Mouse (Mus musculus): Measurements from ENCODE around the gene Scml4. TPM values are rescaled to one million over a fixed set of nuclear protein-coding genes. Genes with fewer than 3 reads are reported as not detected.

Scml4 gene
- polyA plus RNA-seq, 1 experiment from 2014 or later, result 1.6 TPM

DNA sequence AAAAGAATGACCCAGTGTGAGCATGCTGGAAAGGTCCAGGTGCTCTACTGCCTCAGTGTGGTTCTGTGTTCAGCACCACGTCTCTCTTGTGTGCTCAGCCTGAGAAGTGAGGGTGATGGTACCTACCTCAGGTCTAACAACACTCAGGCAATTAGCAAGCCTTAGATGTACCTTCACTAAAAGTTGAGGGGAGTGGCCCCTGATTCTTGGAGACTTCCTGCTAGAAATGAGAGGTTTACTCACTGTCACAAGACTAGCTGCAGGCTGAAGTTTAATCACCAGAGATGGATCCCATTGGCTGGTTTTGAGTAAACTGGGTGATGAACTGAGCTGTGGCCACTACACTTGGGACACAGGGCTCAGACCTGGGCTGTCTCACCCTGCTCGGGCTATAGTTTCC, 137.1 kb downstream of the Scml4 start:
- Histone ChIP-seq H3K9ac (ENCODE audit: low read depth, low read length) (no peak overlapping the region), H3K4me2 (ENCODE audit: low read depth, low read length) (no peak overlapping the region), H3K9me3 (ENCODE audit: control insufficient read depth, low read length) (no peaks in the 10 kb centered on the region), H3K4me1 (ENCODE audit: control insufficient read depth, insufficient read depth, low read length) (peaks cover 27% of the 10 kb centered on the region), H3K36me3 (ENCODE audit: control insufficient read depth, insufficient read depth, low read length) (no peaks in the 10 kb centered on the region), H3K27me3 (replicated peaks; ENCODE audit: control insufficient read depth, insufficient read depth, low read length) (no peaks in the 10 kb centered on the region), H3K27ac (replicated peaks; ENCODE audit: low read depth, low read length) (no peak overlapping the region), H3K4me3 (ENCODE audit: low read depth, low read length) (no peak overlapping the region)
- DNase-seq (ENCODE audit: low spot score) (no peak), ATAC-seq (ENCODE audit: low read depth) (no peak)
- 90% methylated on average over 2 of the region's 2 CpGs for WGBS

DNA sequence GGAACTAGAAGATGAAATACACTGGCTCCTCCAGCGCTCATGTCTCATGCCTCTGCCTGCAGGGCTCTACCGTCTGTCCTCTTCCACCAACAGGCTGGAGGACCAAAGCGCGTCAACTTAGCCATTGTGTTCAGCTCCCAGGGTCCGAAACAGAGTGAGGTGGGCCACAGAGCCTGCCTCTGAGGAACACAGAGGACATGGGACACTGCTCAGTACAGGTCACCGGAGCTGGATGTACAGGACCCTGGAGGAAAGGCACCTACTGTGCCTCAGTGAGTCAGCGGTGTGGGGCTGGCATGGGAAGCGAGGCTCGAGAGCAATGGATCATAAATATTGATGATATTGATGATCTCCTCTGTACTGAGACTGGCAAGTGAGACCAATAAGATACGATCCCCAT, 139.2 kb downstream of the Scml4 start:
- 95% methylated on average over 10 of the region's 10 CpGs for WGBS
- no peak for DNase-seq (ENCODE audit: low spot score)
- no peak overlapping the region for H3K9ac ChIP-seq (ENCODE audit: low read depth, low read length)
- H3K27ac ChIP-seq (replicated peaks; ENCODE audit: low read depth, low read length), result no peak overlapping the region
- H3K9me3 ChIP-seq (ENCODE audit: control insufficient read depth, low read length), result no peaks in the 10 kb centered on the region
- no peak overlapping the region for H3K4me2 ChIP-seq (ENCODE audit: low read depth, low read length)
- peaks cover 35% of the 10 kb centered on the region for H3K4me1 ChIP-seq (ENCODE audit: control insufficient read depth, insufficient read depth, low read length)
- no peak for ATAC-seq (ENCODE audit: low read depth)
- no peaks in the 10 kb centered on the region for H3K27me3 ChIP-seq (replicated peaks; ENCODE audit: control insufficient read depth, insufficient read depth, low read length)
- no peak overlapping the region for H3K4me3 ChIP-seq (ENCODE audit: low read depth, low read length)
- H3K36me3 ChIP-seq (ENCODE audit: control insufficient read depth, insufficient read depth, low read length), result no peaks in the 10 kb centered on the region

DNA sequence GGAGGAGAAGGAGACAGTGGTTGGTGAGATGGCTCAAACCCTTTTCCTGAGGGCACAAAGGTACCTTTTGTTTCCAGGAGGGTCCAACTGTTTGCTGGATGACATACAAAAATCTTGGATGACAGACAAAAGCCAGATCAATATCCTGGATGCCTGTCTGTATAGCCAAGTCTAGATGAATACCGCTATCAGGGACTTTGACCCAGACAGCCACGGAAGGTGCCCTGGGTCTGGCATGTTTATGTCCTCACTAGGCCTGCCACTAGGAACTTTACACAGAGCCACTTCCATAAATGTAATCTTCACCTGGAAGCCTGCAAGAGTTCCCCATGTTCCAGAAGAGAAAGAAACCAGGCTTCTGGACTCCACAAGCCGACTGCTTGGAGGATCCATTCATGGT, 141.3 kb downstream of the Scml4 start:
- H3K4me1 ChIP-seq (ENCODE audit: control insufficient read depth, insufficient read depth, low read length), result peaks cover 19% of the 10 kb centered on the region
- H3K27ac ChIP-seq (replicated peaks; ENCODE audit: low read depth, low read length), result no peak overlapping the region
- ATAC-seq (ENCODE audit: low read depth) (no peak), DNase-seq (ENCODE audit: low spot score) (no peak)
- no peak overlapping the region for H3K9ac ChIP-seq (ENCODE audit: low read depth, low read length)
- no peak overlapping the region for H3K4me3 ChIP-seq (ENCODE audit: low read depth, low read length)
- 79% methylated on average over 3 of the region's 3 CpGs for WGBS
- H3K9me3 ChIP-seq (ENCODE audit: control insufficient read depth, low read length), result no peaks in the 10 kb centered on the region
- no peaks in the 10 kb centered on the region for H3K27me3 ChIP-seq (replicated peaks; ENCODE audit: control insufficient read depth, insufficient read depth, low read length)
- no peak overlapping the region; the same call in 1 of the 2 replicates for H3K4me2 ChIP-seq (ENCODE audit: low read depth, low read length)
- no peaks in the 10 kb centered on the region for H3K36me3 ChIP-seq (ENCODE audit: control insufficient read depth, insufficient read depth, low read length)

DNA sequence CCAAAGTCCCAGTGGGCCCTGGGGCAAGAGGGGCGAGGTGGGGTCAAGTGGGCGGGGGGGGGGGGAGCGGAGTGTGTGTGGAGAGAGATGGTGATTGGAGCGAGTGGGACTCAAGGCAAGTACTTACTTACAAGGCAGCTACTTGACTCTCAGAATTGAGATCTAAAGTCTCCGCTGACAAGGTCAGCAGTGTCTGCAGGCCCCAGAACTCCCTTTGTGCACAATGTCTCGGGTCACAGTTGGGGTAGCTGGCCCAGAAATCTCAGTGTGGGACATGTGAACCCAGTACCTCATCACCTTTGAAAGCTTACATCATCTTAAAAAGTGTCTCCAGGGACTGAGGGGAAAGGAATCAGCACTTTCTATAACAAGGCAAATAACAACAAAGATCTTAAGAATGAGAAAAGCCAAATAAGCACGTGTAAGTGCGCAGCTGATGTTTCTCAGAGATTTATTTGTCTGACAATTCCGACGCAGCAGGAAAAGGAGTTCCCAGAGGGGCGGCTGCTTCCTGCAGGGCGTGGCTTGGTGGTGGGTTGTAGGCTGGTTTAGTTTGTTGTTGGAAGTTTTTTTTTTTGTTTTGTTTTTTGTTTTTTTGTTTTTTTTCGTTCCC, 142.0 kb downstream of the Scml4 start:
- Histone ChIP-seq H3K9me3 (ENCODE audit: control insufficient read depth, low read length) (no peaks in the 10 kb centered on the region), H3K4me2 (ENCODE audit: low read depth, low read length) (peak overlapping the region; percentile 62), H3K4me3 (ENCODE audit: low read depth, low read length) (peak overlapping the region; percentile 32), H3K4me1 (ENCODE audit: control insufficient read depth, insufficient read depth, low read length) (peaks cover 16% of the 10 kb centered on the region), H3K27ac (replicated peaks; ENCODE audit: low read depth, low read length) (no peak overlapping the region; the same call in 1 of the 2 replicates), H3K9ac (ENCODE audit: low read depth, low read length) (0 out of 2 replicates have a peak overlapping the region, but pooled peaks have one; percentile 55), H3K27me3 (replicated peaks; ENCODE audit: control insufficient read depth, insufficient read depth, low read length) (no peaks in the 10 kb centered on the region), H3K36me3 (ENCODE audit: control insufficient read depth, insufficient read depth, low read length) (no peaks in the 10 kb centered on the region)
- peak; percentile 20 for ATAC-seq (ENCODE audit: low read depth)
- peak; percentile 71 for DNase-seq (ENCODE audit: low spot score)
- 11% methylated on average over 11 of the region's 13 CpGs for WGBS

GRCm38 (mm10) chr10:43002721-43003465, 142.7 kb downstream of the Scml4 start:
- Histone ChIP-seq H3K9ac (ENCODE audit: low read depth, low read length) (peak overlapping the region; percentile 55; the same call in 1 of the 2 replicates), H3K4me1 (ENCODE audit: control insufficient read depth, insufficient read depth, low read length) (peaks cover 16% of the 10 kb centered on the region), H3K4me3 (ENCODE audit: low read depth, low read length) (peak overlapping the region; percentile 32), H3K27ac (replicated peaks; ENCODE audit: low read depth, low read length) (peak overlapping the region; percentile 45; the same call in 1 of the 2 replicates), H3K36me3 (ENCODE audit: control insufficient read depth, insufficient read depth, low read length) (no peaks in the 10 kb centered on the region), H3K27me3 (replicated peaks; ENCODE audit: control insufficient read depth, insufficient read depth, low read length) (no peaks in the 10 kb centered on the region), H3K4me2 (ENCODE audit: low read depth, low read length) (peak overlapping the region; percentile 62), H3K9me3 (ENCODE audit: control insufficient read depth, low read length) (no peaks in the 10 kb centered on the region)
- peak; percentile 80 for ATAC-seq (ENCODE audit: low read depth)
- peak; percentile 90 for DNase-seq (ENCODE audit: low spot score)
- 3% methylated on average over 25 of the region's 25 CpGs for WGBS

- peak overlapping the region; percentile 32; the same call in 1 of the 2 replicates for H3K4me3 ChIP-seq (ENCODE audit: low read depth, low read length)
- H3K4me1 ChIP-seq (ENCODE audit: control insufficient read depth, insufficient read depth, low read length), result peaks cover 16% of the 10 kb centered on the region
- 13% methylated on average over 5 of the region's 5 CpGs for WGBS
- H3K4me2 ChIP-seq (ENCODE audit: low read depth, low read length), result peak overlapping the region; percentile 62
- DNase-seq (ENCODE audit: low spot score), result no peak
- no peak overlapping the region for H3K9ac ChIP-seq (ENCODE audit: low read depth, low read length)
- H3K36me3 ChIP-seq (ENCODE audit: control insufficient read depth, insufficient read depth, low read length), result no peaks in the 10 kb centered on the region
- 0 out of 2 replicates have a peak overlapping the region, but pooled peaks have one; percentile 45 for H3K27ac ChIP-seq (replicated peaks; ENCODE audit: low read depth, low read length)
- no peaks in the 10 kb centered on the region for H3K27me3 ChIP-seq (replicated peaks; ENCODE audit: control insufficient read depth, insufficient read depth, low read length)
- no peaks in the 10 kb centered on the region for H3K9me3 ChIP-seq (ENCODE audit: control insufficient read depth, low read length)
- peak; percentile 58 for ATAC-seq (ENCODE audit: low read depth)
These were observed 143.2 kb downstream of the Scml4 start for GRCm38 (mm10) chr10:43003466-43003757.

DNA sequence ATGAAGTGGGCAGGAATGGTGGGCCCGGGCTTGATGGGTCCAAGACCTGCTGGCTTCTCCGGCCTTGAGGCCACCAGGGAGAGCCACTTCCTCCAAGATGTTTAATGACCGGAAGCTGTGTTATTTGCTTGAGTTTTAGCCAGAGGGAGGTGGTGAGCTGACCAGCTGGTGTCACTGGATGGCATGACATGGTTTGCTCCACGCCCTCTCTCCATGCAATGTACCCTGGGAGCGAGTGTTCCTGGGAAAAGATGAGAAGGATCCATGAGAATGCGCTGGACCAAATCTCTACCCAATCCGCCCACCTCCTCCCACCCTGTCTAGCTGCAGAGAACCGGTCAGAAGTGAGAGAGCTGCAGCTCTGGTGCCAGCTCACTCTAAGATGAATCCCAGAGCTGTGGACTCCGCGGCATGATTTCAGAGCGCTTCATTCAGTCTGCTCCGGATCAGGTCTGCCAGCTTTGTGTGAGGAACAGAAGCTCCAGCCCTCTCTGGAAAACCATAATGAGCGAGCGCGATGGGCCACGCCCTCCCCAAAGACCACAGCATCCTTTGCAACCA, 144.1 kb downstream of the Scml4 start:
- Histone ChIP-seq H3K36me3 (ENCODE audit: control insufficient read depth, insufficient read depth, low read length) (no peaks in the 10 kb centered on the region), H3K9ac (ENCODE audit: low read depth, low read length) (no peak overlapping the region), H3K4me3 (ENCODE audit: low read depth, low read length) (no peak overlapping the region), H3K27ac (replicated peaks; ENCODE audit: low read depth, low read length) (peak overlapping the region; percentile 1; the same call in 1 of the 2 replicates), H3K4me2 (ENCODE audit: low read depth, low read length) (no peak overlapping the region), H3K4me1 (ENCODE audit: control insufficient read depth, insufficient read depth, low read length) (peaks cover 16% of the 10 kb centered on the region), H3K9me3 (ENCODE audit: control insufficient read depth, low read length) (no peaks in the 10 kb centered on the region), H3K27me3 (replicated peaks; ENCODE audit: control insufficient read depth, insufficient read depth, low read length) (no peaks in the 10 kb centered on the region)
- peak; percentile 2; the same call in 1 of the 2 replicates for ATAC-seq (ENCODE audit: low read depth)
- 80% methylated on average over 16 of the region's 16 CpGs for WGBS
- DNase-seq (ENCODE audit: low spot score), result peak; percentile 31

DNA sequence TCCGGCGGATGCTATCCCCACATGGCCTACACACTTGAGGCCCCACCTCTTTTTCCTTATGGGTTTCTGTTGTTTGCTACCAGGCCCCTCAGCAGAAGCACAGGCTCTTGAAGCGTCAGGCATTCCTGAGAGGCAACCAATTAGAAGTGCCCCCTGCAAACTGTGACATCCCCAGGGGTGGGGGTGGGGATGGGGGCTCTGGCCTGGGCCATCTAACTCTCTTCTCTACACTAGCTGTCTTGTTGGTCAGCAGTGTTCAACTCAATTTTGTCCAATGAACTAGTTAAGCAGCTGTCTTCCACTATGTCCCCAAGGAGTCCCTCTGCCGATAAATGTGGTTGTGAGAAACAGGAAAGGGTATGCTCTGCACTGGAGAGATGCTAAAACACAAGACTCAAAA, 144.9 kb downstream of the Scml4 start:
- ATAC-seq (ENCODE audit: low read depth) (no peak), DNase-seq (ENCODE audit: low spot score) (no peak)
- Histone ChIP-seq H3K4me1 (ENCODE audit: control insufficient read depth, insufficient read depth, low read length) (peaks cover 16% of the 10 kb centered on the region), H3K4me3 (ENCODE audit: low read depth, low read length) (no peak overlapping the region), H3K36me3 (ENCODE audit: control insufficient read depth, insufficient read depth, low read length) (no peaks in the 10 kb centered on the region), H3K27ac (replicated peaks; ENCODE audit: low read depth, low read length) (no peak overlapping the region), H3K4me2 (ENCODE audit: low read depth, low read length) (no peak overlapping the region), H3K9ac (ENCODE audit: low read depth, low read length) (no peak overlapping the region), H3K27me3 (replicated peaks; ENCODE audit: control insufficient read depth, insufficient read depth, low read length) (no peaks in the 10 kb centered on the region), H3K9me3 (ENCODE audit: control insufficient read depth, low read length) (no peaks in the 10 kb centered on the region)
- 80% methylated on average over 4 of the region's 4 CpGs for WGBS

Measured in embryonic facial prominence, embryonic 14.5 days (tissue).